ENCODE assay signal across 19 mouse cellular contexts in the genomic region with DNA sequence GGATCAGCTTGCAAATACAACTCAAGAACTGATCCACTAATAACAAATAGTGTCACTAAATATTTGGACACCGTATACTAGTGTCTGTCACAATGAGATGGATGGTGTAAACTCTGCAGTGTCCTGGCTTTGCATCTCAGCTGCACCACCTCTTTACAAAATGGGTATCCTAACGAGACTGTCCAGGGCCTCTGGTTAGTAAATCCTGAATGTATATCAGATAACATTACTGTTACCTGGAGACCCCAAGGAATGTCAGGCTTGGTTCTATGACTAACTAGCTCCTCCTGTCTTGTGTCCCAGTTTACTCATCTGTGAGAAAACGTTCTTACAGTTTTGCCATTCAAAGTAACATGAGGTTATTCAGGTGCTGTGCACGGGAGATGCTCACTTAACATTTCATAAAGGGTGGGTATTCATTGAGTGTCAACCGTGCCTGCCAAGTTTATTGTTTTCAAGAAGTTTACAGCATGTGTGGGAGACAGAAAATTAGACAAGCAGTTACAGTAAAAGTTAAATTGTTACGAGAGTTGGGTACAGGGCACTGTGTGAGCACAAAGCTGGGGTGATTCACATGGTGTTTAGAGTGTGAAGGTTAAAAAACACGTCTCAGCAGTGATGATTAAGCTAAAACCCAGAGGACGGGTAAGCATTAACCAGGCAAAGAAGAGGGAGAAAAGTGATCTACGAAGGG.
A peak's percentile ranks its signal among the peaks of the same experiment; 100 is the strongest.
DNase-seq lines count a peak whose midpoint lies in the region; ATAC-seq and TF ChIP-seq lines count a peak whose summit lies in the region.
"Had no signal": no experiment of that assay in that cellular context is flagged by ENCODE, and none has a peak within 500 bp of the region (broad histone marks: within the 10 kb centered on the region; RNA-seq: fewer than 3 reads in every experiment).

No protein-coding gene starts in this region.

- no peak overlapping the region for H3K9ac ChIP-seq in midbrain, embryonic 14.5 days (replicated peaks; ENCODE audit: low read length)
- H3K9ac ChIP-seq: forebrain, embryonic 13.5 days; heart, embryonic 12.5 days; neural tube, embryonic 15.5 days had no signal

- peak; percentile 97 for ATAC-seq in Patski
- ATAC-seq in erythroid progenitor cell, adult 5-6 weeks (replicated peaks; ENCODE audit: low FRiP score, poor library complexity, severe bottlenecking): no peak
- ATAC-seq in midbrain, embryonic 14.5 days (ENCODE audit: low FRiP score, low TSS enrichment): no peak
- ATAC-seq: forebrain, embryonic 13.5 days; hindbrain, embryonic 16.5 days had no signal

- H3K27ac ChIP-seq in midbrain, embryonic 14.5 days (replicated peaks; ENCODE audit: low read depth, low read length): no peak overlapping the region
- H3K27ac ChIP-seq: forebrain, embryonic 13.5 days; layer of hippocampus, adult 2 months; midbrain, embryonic 10.5 days; neural tube, embryonic 15.5 days had no signal

- in situ Hi-C loops in Patski (cut with MboI; ENCODE audit: low pct_unique_long_range_greater_than_20kb): loop anchor here (10.0 kb wide), 1 partner anchor 770 kb away; no protein-coding TSS in a partner anchor

- H3K36me3 ChIP-seq in midbrain, embryonic 14.5 days (ENCODE audit: control insufficient read depth, insufficient read depth, low read length): no peaks in the 10 kb centered on the region
- H3K36me3 ChIP-seq: heart, embryonic 12.5 days; midbrain, embryonic 10.5 days; neural tube, embryonic 15.5 days had no signal

- peak; percentile 85 for DNase-seq in Patski (ENCODE audit: low read depth, low spot score)
- peak; percentile 7 for DNase-seq in brain, adult 2 months (ENCODE audit: low read depth, low spot score)
- peak; percentile 93 for DNase-seq in kidney, adult 9 months
- peak; percentile 54 to 82 for DNase-seq in kidney, postnatal 36 days
- no peak for DNase-seq in frontal cortex, postnatal 25 days (ENCODE audit: low spot score in 2 of 2)
- DNase-seq in midbrain, embryonic 14.5 days: no peak
- DNase-seq: cerebellum, adult 9-10 months; heart, postnatal 36 days; left cerebral cortex, postnatal 4 days; lung, postnatal 4 days; retina, postnatal 1 day; thymus, adult 2 months had no signal

- CTCF ChIA-PET in Patski (lab: Charles Lee): interaction anchor here (0.7 to 3.6 kb wide), 10 partner anchors 11 to 350 kb away, joined by 3 to 19 read pairs (median 6); no protein-coding TSS in a partner anchor

- H3K4me3 ChIP-seq in midbrain, embryonic 14.5 days (replicated peaks; ENCODE audit: low read depth, low read length): no peak overlapping the region
- H3K4me3 ChIP-seq: forebrain, embryonic 13.5 days; heart, embryonic 12.5 days; layer of hippocampus, adult 2 months; midbrain, embryonic 10.5 days; neural tube, embryonic 15.5 days had no signal

- TF ChIP-seq CTCF in Patski (IDR thresholded peaks at IDR 0.05): no peak

- POLR2A ChIA-PET in Patski (lab: Charles Lee): interaction anchor here (0.9 to 1.6 kb wide), 2 partner anchors 10 kb away, joined by 3 read pairs; no protein-coding TSS in a partner anchor

- no peaks in the 10 kb centered on the region for H3K4me1 ChIP-seq in midbrain, embryonic 14.5 days (ENCODE audit: control insufficient read depth, insufficient read depth, low read length)
- H3K4me1 ChIP-seq: forebrain, embryonic 13.5 days; heart, embryonic 12.5 days; midbrain, embryonic 10.5 days had no signal

- no peaks in the 10 kb centered on the region for H3K27me3 ChIP-seq in Patski
- H3K27me3 ChIP-seq in midbrain, embryonic 14.5 days (ENCODE audit: control insufficient read depth, insufficient read depth, low read length): no peaks in the 10 kb centered on the region
- H3K27me3 ChIP-seq: forebrain, embryonic 13.5 days; heart, embryonic 12.5 days; neural tube, embryonic 15.5 days had no signal

- no peak overlapping the region for H3K4me2 ChIP-seq in midbrain, embryonic 14.5 days (ENCODE audit: low read length)
- H3K4me2 ChIP-seq: forebrain, embryonic 13.5 days; heart, embryonic 12.5 days; neural tube, embryonic 15.5 days had no signal

- 70% methylated on average over 9 of the region's 9 CpGs for WGBS in midbrain, embryonic 14.5 days

- H3K9me3 ChIP-seq in midbrain, embryonic 14.5 days (ENCODE audit: control insufficient read depth, low read length): no peaks in the 10 kb centered on the region
- H3K9me3 ChIP-seq: forebrain, embryonic 13.5 days; heart, embryonic 12.5 days; midbrain, embryonic 10.5 days; neural tube, embryonic 15.5 days had no signal

Comparison
In these comparisons a context has a peak if more than half of its experiments do, and no peak if none do; other contexts are left out.
1. DNase-seq: peak in Patski (single experiment), brain, adult 2 months (single experiment), kidney, adult 9 months (single experiment) and kidney, postnatal 36 days (2 of 2); none in frontal cortex, postnatal 25 days (0 of 2) and midbrain, embryonic 14.5 days (single experiment).